Mouse (Mus musculus) liver, adult 2 months (tissue): ENCODE measurements at regions not wholly inside any gene's neighbourhood (a gene's known extent, or its start where the extent isn't known, plus 50 kb on each side); places are given as distances from the start of the nearest gene placed in this dataset.

Experiments used
- CTCF ChIP-seq: fragments of 200-500 bp; IDR thresholded peaks from 2 replicates; pipeline ENCODE4 v1.5.1; 2011; ENCODE audit warnings: low read depth, low read length, control low read depth
- POLR2A ChIP-seq: fragments of 200-500 bp; IDR thresholded peaks from 2 replicates; pipeline ENCODE4 v1.6.1; 2011; ENCODE audit warnings: low read length, control low read depth; ENCODE audit not compliant: insufficient read depth; ENCODE audit errors: extremely low read depth

- TF ChIP-seq CTCF (no peak), POLR2A (no peak)
These were observed 92.5 kb upstream of the Tenm4 start for GRCm38 (mm10) chr7:96078511-96078910.
